Mouse (Mus musculus) lung, postnatal 14 days (tissue): ENCODE data around the gene Sec24d.

ENCODE experiments used
- DNase-seq: peaks from one replicate; pipeline ENCODE4 v3.0.0; 2021

The Sec24d gene

GRCm38 (mm10) chr3:123411821-123412578 lies 144.7 kb downstream of the Sec24d start:
- DNase-seq, result no peak

DNA sequence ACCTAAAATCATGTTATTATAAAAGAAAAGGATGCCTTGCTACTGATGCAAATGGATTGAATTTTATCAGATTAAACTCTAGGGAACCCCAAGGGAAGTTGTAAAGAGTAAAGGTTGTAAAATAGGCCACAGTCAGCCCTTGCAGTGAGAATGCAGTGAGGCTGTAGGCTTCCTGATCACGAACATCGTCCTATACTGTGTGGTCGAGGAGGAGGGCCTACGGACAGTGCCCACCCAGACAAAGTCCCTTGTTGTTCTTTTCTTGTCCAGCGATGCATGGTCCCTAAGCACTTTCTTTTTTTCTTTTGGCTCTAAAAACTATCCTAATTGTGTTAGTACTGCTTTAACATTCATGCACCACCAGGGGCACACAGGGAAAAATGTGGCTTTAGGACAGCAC lies 145.9 kb downstream of the Sec24d start:
- no peak for DNase-seq
